ENCODE assay signal across 12 mouse cellular contexts in the genomic region with DNA sequence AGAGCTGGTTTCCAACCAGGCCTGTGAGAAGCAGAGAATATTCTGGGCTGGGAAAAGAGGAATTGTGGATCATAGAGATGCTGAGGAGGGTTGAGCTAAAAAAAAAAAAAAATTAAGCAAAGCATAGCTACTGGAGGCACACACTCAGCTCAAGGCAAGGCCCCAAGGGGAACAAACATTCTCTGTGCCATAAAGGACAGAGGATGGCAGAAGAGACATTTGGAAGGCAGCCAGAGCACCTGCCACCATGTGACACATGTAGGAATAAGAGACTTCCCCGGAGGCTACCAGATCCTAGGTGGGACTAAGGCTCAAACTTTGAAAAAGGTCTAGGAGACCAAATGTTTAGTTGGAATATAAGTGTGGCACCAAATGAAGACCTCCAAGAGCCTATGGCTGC.
DNase-seq lines count a peak whose midpoint lies in the region; ATAC-seq and TF ChIP-seq lines count a peak whose summit lies in the region.
"Had no signal": no experiment of that assay in that cellular context is flagged by ENCODE, and none has a peak within 500 bp of the region (broad histone marks: within the 10 kb centered on the region; RNA-seq: fewer than 3 reads in every experiment).

No protein-coding gene starts in this region.

- no peaks in the 10 kb centered on the region for H3K4me1 ChIP-seq in hindbrain, postnatal 0 days (ENCODE audit: insufficient read depth, low read length)
- H3K4me1 ChIP-seq in midbrain, postnatal 0 days (ENCODE audit: insufficient read depth, low read length): peaks cover 4% of the 10 kb centered on the region
- H3K4me1 ChIP-seq: liver, embryonic 15.5 days had no signal

- H3K4me2 ChIP-seq in hindbrain, postnatal 0 days (ENCODE audit: low read depth, low read length): peak overlapping the region; percentile 45; the same call in 1 of the 2 replicates
- no peak overlapping the region; the same call in 1 of the 2 replicates for H3K4me2 ChIP-seq in midbrain, postnatal 0 days (ENCODE audit: low read depth, low read length, poor library complexity, severe bottlenecking)
- H3K4me2 ChIP-seq: liver, embryonic 15.5 days had no signal

- 42% methylated on average over 1 of the region's 1 CpGs for WGBS in hindbrain, postnatal 0 days
- WGBS in midbrain, postnatal 0 days: 62% methylated on average over 1 of the region's 1 CpGs

- no peak overlapping the region for H3K4me3 ChIP-seq in hindbrain, postnatal 0 days (ENCODE audit: low read length)
- no peak overlapping the region for H3K4me3 ChIP-seq in midbrain, postnatal 0 days (ENCODE audit: low read depth, low read length)
- H3K4me3 ChIP-seq: liver, embryonic 15.5 days had no signal

- peak; percentile 45 to 51 for DNase-seq in cerebellum, postnatal 14 days
- peak; percentile 12 for DNase-seq in kidney, postnatal 10 days
- DNase-seq in kidney, adult 18-20 months: no peak
- DNase-seq in hindbrain, postnatal 0 days (ENCODE audit: low spot score): peak; percentile 58
- peak; percentile 43 for DNase-seq in midbrain, postnatal 0 days (ENCODE audit: low spot score)
- no peak for DNase-seq in adrenal gland, adult 2 months
- DNase-seq in layer of hippocampus, adult 11-12 months (ENCODE audit: low spot score): no peak
- DNase-seq: cerebellum, adult 11-12 months; gastrocnemius, postnatal 10 days had no signal

- no peak for ATAC-seq in cerebellum, adult (ENCODE audit: insufficient number of reproducible peaks, low FRiP score, low TSS enrichment)
- peak; percentile 21; the same call in 1 of the 2 replicates for ATAC-seq in hindbrain, postnatal 0 days
- ATAC-seq in midbrain, postnatal 0 days (ENCODE audit: low FRiP score): 0 out of 2 replicates have a peak, but pooled peaks have one; percentile 18

- H3K27me3 ChIP-seq in hindbrain, postnatal 0 days (ENCODE audit: insufficient read depth, low read length): no peaks in the 10 kb centered on the region
- no peaks in the 10 kb centered on the region for H3K27me3 ChIP-seq in midbrain, postnatal 0 days (ENCODE audit: insufficient read depth, low read length)
- H3K27me3 ChIP-seq: liver, embryonic 15.5 days had no signal

- no peaks in the 10 kb centered on the region for H3K9me3 ChIP-seq in hindbrain, postnatal 0 days (ENCODE audit: low read length)
- H3K9me3 ChIP-seq in midbrain, postnatal 0 days (ENCODE audit: low read length): no peaks in the 10 kb centered on the region
- H3K9me3 ChIP-seq: liver, embryonic 15.5 days had no signal

- H3K36me3 ChIP-seq in hindbrain, postnatal 0 days (ENCODE audit: insufficient read depth, low read length): no peaks in the 10 kb centered on the region
- no peaks in the 10 kb centered on the region for H3K36me3 ChIP-seq in midbrain, postnatal 0 days (ENCODE audit: insufficient read depth, low read length)
- H3K36me3 ChIP-seq: G1E; liver, embryonic 15.5 days had no signal

- H3K9ac ChIP-seq in hindbrain, postnatal 0 days (replicated peaks; ENCODE audit: low read length): no peak overlapping the region
- H3K9ac ChIP-seq in midbrain, postnatal 0 days (replicated peaks; ENCODE audit: low read length, poor library complexity, severe bottlenecking): no peak overlapping the region
- H3K9ac ChIP-seq: liver, embryonic 15.5 days had no signal

- TF ChIP-seq CTCF in hindbrain, postnatal 0 days (IDR thresholded peaks at IDR 0.05; ENCODE audit: low read depth): no peak
- TF ChIP-seq CTCF in midbrain, postnatal 0 days (IDR thresholded peaks at IDR 0.05): no peak

- H3K27ac ChIP-seq in hindbrain, postnatal 0 days: no peak overlapping the region
- H3K27ac ChIP-seq in midbrain, postnatal 0 days (ENCODE audit: low read depth, low read length): peak overlapping the region; percentile 39
- H3K27ac ChIP-seq: liver, embryonic 15.5 days had no signal

Comparison
In these comparisons a context has a peak if more than half of its experiments do, and no peak if none do; other contexts are left out.
1. DNase-seq: peak in cerebellum, postnatal 14 days (2 of 2), kidney, postnatal 10 days (single experiment), hindbrain, postnatal 0 days (single experiment) and midbrain, postnatal 0 days (single experiment); none in kidney, adult 18-20 months (single experiment), adrenal gland, adult 2 months (single experiment) and layer of hippocampus, adult 11-12 months (single experiment).